Mouse (Mus musculus) embryonic facial prominence, embryonic 13.5 days (tissue): Measurements from ENCODE around the gene Thumpd1. TPM values are rescaled to one million over a fixed set of nuclear protein-coding genes. Genes with fewer than 3 reads are reported as not detected.
A peak's percentile ranks its signal among the peaks of the same experiment; 100 is the strongest.

Source experiments
- ATAC-seq: fragments of 200-750 bp; cut with Nextera tagmentation; 2 replicates; pipeline ENCODE4 v1.8.0; 2017; ENCODE audit warnings: low read depth; ENCODE audit not compliant: insufficient number of reproducible peaks, insufficient read depth, low FRiP score, low TSS enrichment
- H3K27ac ChIP-seq: fragments of 300-500 bp; sonication (generic); 2 replicates; pipeline ENCODE4 v1.5.1; 2015; ENCODE audit warnings: moderate library complexity, mild to moderate bottlenecking, inconsistent platforms
- H3K27me3 ChIP-seq: fragments of 300-500 bp; sonication (generic); 2 replicates; pipeline ENCODE4 v1.6.1; 2015; ENCODE audit warnings: mild to moderate bottlenecking, inconsistent platforms
- H3K36me3 ChIP-seq: fragments of 300-500 bp; sonication (generic); 2 replicates; pipeline ENCODE4 v1.6.1; 2015; ENCODE audit warnings: mild to moderate bottlenecking, inconsistent platforms
- H3K4me1 ChIP-seq: fragments of 300-500 bp; sonication (generic); 2 replicates; pipeline ENCODE4 v1.6.1; 2015; ENCODE audit warnings: inconsistent platforms
- H3K4me2 ChIP-seq: fragments of 300-500 bp; sonication (generic); 2 replicates; pipeline ENCODE4 v1.6.1; 2015; ENCODE audit warnings: moderate library complexity, mild to moderate bottlenecking, inconsistent platforms
- H3K4me3 ChIP-seq: fragments of 300-500 bp; sonication (generic); 2 replicates; pipeline ENCODE4 v1.5.1; 2015; ENCODE audit warnings: mild to moderate bottlenecking, inconsistent platforms
- H3K9ac ChIP-seq: fragments of 300-500 bp; sonication (generic); 2 replicates; pipeline ENCODE4 v1.6.1; 2015; ENCODE audit warnings: mild to moderate bottlenecking, inconsistent platforms
- H3K9me3 ChIP-seq: fragments of 300-500 bp; sonication (generic); 2 replicates; pipeline ENCODE4 v1.6.1; 2016; ENCODE audit warnings: inconsistent platforms
- WGBS: fragments of 180-500 bp; shearing (Covaris S2); methylation state at CpG from one replicate; pipeline ENCODE4 v1.1.7; 2015; ENCODE audit warnings: mixed read lengths; 5-methylcytosine and 5-hydroxymethylcytosine counted together
- polyA plus RNA-seq: library from polyadenylated mRNA; unstranded; fragments of >200 nt; fragmentation: Nextera tagmentation; extraction: Ambion mirVana; gene quantifications from 2 replicates; pipeline ENCODE4 v1.2.1, GENCODE M21; 2015

Gene Thumpd1
- 78.2 and 83.5 TPM in 2 replicates for polyA plus RNA-seq

GRCm38 (mm10) chr7:119720253-119720946 is at the start of gene Thumpd1:
TSS of gene Thumpd1 (minus strand) at chr7:119720798.
- no peaks in the 10 kb centered on the region for H3K9me3 ChIP-seq
- H3K27me3 ChIP-seq: no peaks in the 10 kb centered on the region
- ATAC-seq: peak; percentile 81
- peak within 1 kb of the TSS; percentile 74 for H3K27ac ChIP-seq
- H3K4me1 ChIP-seq: peaks cover 9% of the 10 kb centered on the region
- H3K9ac ChIP-seq: peak within 1 kb of the TSS; percentile 93
- WGBS: under 1% methylated on average over 60 of the region's 60 CpGs
- H3K4me3 ChIP-seq: peak within 1 kb of the TSS; percentile 97
- peak within 1 kb of the TSS; percentile 85 for H3K4me2 ChIP-seq
- peaks cover 35% of the 10 kb centered on the region for H3K36me3 ChIP-seq

DNA sequence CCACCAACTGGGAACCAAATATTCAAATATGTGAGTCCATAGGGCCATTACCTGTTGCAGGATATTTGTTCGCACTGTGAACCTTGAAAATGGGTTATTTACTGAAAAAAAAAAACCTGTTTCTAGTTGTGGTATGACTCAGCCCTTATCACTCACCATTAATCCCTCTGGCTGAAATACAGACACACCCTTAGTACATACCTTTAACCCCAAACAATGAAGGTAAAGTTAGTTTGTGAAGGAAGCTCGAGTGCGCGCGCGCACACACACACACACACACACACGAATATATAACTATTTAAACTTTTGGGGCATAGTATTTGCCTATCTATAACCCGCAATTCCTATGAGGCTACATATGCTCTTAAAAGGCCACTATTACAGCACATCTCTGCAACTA is 49.3 kb upstream of the Thumpd1 start:
- ATAC-seq: no peak
- Histone ChIP-seq H3K9me3 (no peaks in the 10 kb centered on the region), H3K27ac (no peak overlapping the region), H3K9ac (no peak overlapping the region), H3K4me3 (no peak overlapping the region), H3K4me1 (no peaks in the 10 kb centered on the region), H3K4me2 (no peak overlapping the region), H3K36me3 (no peaks in the 10 kb centered on the region), H3K27me3 (no peaks in the 10 kb centered on the region)
- WGBS: 90% methylated on average over 8 of the region's 8 CpGs

DNA sequence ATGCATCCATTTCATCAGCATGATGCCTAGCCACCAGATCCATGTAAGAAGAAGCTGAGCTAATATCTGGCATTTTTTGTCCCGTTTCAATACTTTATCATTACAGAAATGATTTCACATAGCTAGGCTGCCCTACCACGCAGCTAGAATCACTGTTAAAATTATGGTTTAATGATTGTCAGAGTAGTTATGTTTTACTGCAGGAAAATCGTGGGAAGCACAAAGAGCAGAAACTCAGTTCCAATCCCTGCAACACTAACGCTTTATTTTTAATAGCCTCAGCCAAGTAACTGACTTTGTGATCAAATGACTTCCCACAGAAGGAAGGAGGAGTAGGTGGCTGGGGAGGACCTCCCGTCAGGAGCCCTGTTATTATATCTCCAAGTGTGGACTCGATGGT is 46.4 kb upstream of the Thumpd1 start:
- Histone ChIP-seq H3K36me3 (no peaks in the 10 kb centered on the region), H3K4me1 (no peaks in the 10 kb centered on the region)

DNA sequence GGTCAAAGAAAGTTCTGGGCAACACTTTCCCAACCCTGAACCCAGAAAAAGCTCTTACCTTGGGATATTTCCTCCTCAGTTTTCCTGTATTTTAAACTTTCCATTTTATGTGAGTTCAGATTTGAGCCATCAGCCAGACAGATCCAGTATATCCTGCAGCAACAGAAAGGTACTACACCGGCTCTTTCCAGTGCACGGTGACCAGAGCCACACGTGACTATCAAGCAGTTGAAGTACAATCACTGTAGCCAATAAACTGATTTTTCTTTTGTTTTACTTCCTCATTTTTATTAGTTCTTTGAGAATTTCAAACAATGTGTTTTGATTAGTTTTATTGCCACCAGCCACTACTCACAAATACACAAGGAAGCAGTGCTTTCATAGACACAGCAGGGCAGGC is 43.8 kb upstream of the Thumpd1 start:
- Histone ChIP-seq H3K9ac (no peak overlapping the region), H3K36me3 (no peaks in the 10 kb centered on the region), H3K9me3 (no peaks in the 10 kb centered on the region), H3K4me2 (no peak overlapping the region), H3K27ac (no peak overlapping the region), H3K27me3 (no peaks in the 10 kb centered on the region), H3K4me3 (no peak overlapping the region), H3K4me1 (no peaks in the 10 kb centered on the region)
- ATAC-seq: no peak
- 92% methylated on average over 3 of the region's 3 CpGs for WGBS

More for the DNA sequence above, 46.4 kb upstream of the Thumpd1 start:
- no peak overlapping the region for H3K9ac ChIP-seq
- no peak for ATAC-seq
- WGBS: 81% methylated on average over 6 of the region's 6 CpGs
- no peaks in the 10 kb centered on the region for H3K27me3 ChIP-seq
- H3K4me3 ChIP-seq: no peak overlapping the region
- no peak overlapping the region for H3K27ac ChIP-seq
- no peaks in the 10 kb centered on the region for H3K9me3 ChIP-seq
- H3K4me2 ChIP-seq: no peak overlapping the region

DNA sequence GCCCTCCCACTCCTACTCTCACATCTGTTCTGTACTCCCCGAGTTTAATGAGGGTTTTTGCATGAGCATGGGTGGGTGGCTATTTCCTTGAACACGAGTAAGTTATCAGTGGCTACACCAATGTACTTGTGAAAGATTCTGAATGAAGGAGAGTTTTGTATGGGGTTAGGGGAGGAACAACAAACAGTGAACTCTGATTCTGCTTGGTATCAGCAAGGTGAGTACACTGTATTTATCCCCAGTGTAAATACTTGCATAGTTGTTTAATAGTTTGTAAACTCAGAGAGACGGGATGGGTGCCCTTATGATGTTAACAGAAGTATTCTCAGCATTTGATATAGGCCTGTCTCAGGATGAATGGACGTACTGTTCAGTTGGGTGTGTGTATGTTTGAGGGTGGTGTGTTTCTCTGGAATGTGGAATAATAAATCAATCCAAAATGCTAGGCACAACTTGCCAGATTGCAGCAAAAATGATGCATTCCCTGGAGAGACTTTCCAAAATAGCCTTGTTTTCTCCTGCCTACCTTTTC is 41.6 kb upstream of the Thumpd1 start:
- no peak for ATAC-seq
- Histone ChIP-seq H3K4me1 (no peaks in the 10 kb centered on the region), H3K27ac (no peak overlapping the region), H3K4me3 (no peak overlapping the region), H3K4me2 (no peak overlapping the region), H3K9ac (no peak overlapping the region), H3K36me3 (no peaks in the 10 kb centered on the region), H3K9me3 (no peaks in the 10 kb centered on the region), H3K27me3 (no peaks in the 10 kb centered on the region)
- WGBS: 65% methylated on average over 4 of the region's 4 CpGs

DNA sequence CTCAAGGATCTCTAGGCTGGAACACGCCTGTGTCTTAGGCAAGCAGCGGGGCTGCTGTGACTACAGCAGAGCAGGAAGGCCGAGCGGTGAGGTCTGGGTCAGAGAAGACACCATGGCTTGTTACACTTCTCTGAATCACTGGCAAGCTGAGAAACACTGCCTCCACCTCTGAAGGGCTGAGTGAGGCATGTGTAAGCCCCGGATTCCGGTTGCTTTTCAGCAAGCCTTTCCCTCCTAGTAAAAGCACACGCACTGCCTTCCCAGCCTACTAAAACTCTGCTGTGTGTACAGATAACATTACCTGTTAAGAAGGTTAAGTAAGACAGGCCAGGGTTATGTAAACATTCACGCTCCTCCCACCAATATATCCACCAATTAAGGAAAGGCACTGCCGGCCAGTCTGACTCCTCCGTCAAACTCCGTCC is 39.9 kb upstream of the Thumpd1 start, which contains the start of gene Acsm3:
TSS of gene Acsm3 (plus strand) at position 397 of the 425 bp plus-strand sequence.
- no peaks in the 10 kb centered on the region for H3K9me3 ChIP-seq
- WGBS: 68% methylated on average over 11 of the region's 11 CpGs
- no peaks in the 10 kb centered on the region for H3K36me3 ChIP-seq
- no peaks in the 10 kb centered on the region for H3K4me1 ChIP-seq
- no peak for ATAC-seq
- H3K4me3 ChIP-seq: no peak within 1 kb of the TSS
- H3K9ac ChIP-seq: no peak within 1 kb of the TSS
- H3K4me2 ChIP-seq: no peak within 1 kb of the TSS
- H3K27me3 ChIP-seq: no peaks in the 10 kb centered on the region
- H3K27ac ChIP-seq: no peak within 1 kb of the TSS

GRCm38 (mm10) chr7:119753696-119754095 is 33.1 kb upstream of the Thumpd1 start:
- Histone ChIP-seq H3K4me3 (no peak overlapping the region), H3K27me3 (no peaks in the 10 kb centered on the region), H3K9me3 (no peaks in the 10 kb centered on the region), H3K9ac (no peak overlapping the region), H3K27ac (no peak overlapping the region), H3K4me2 (no peak overlapping the region), H3K4me1 (no peaks in the 10 kb centered on the region), H3K36me3 (no peaks in the 10 kb centered on the region)
- ATAC-seq: no peak
- WGBS: 92% methylated on average over 1 of the region's 1 CpGs

- WGBS: 43% methylated on average over 2 of the region's 2 CpGs
Measured at GRCm38 (mm10) chr7:119749942-119750341, 29.3 kb upstream of the Thumpd1 start.

GRCm38 (mm10) chr7:119748761-119749160 is 28.2 kb upstream of the Thumpd1 start:
- WGBS: 77% methylated on average over 1 of the region's 2 CpGs
- Histone ChIP-seq H3K4me3 (no peak overlapping the region), H3K9me3 (no peaks in the 10 kb centered on the region), H3K4me1 (peaks cover 5% of the 10 kb centered on the region; the same call in 1 of the 2 replicates), H3K9ac (no peak overlapping the region), H3K36me3 (no peaks in the 10 kb centered on the region), H3K4me2 (no peak overlapping the region), H3K27me3 (no peaks in the 10 kb centered on the region), H3K27ac (no peak overlapping the region)
- ATAC-seq: no peak

More at GRCm38 (mm10) chr7:119749942-119750341, 29.3 kb upstream of the Thumpd1 start:
- no peaks in the 10 kb centered on the region for H3K9me3 ChIP-seq
- no peaks in the 10 kb centered on the region for H3K4me1 ChIP-seq
- H3K9ac ChIP-seq: no peak overlapping the region
- no peaks in the 10 kb centered on the region for H3K27me3 ChIP-seq
- no peak overlapping the region for H3K4me3 ChIP-seq
- no peak for ATAC-seq
- H3K36me3 ChIP-seq: no peaks in the 10 kb centered on the region
- H3K4me2 ChIP-seq: no peak overlapping the region
- no peak overlapping the region for H3K27ac ChIP-seq

GRCm38 (mm10) chr7:119745869-119746268 is 25.3 kb upstream of the Thumpd1 start:
- H3K27me3 ChIP-seq: no peaks in the 10 kb centered on the region
- ATAC-seq: no peak
- 82% methylated on average over 1 of the region's 1 CpGs for WGBS
- H3K4me3 ChIP-seq: no peak overlapping the region
- no peak overlapping the region for H3K9ac ChIP-seq
- no peaks in the 10 kb centered on the region for H3K36me3 ChIP-seq
- no peak overlapping the region for H3K4me2 ChIP-seq
- H3K9me3 ChIP-seq: no peaks in the 10 kb centered on the region
- peaks cover 5% of the 10 kb centered on the region; the same call in 1 of the 2 replicates for H3K4me1 ChIP-seq
- no peak overlapping the region for H3K27ac ChIP-seq

DNA sequence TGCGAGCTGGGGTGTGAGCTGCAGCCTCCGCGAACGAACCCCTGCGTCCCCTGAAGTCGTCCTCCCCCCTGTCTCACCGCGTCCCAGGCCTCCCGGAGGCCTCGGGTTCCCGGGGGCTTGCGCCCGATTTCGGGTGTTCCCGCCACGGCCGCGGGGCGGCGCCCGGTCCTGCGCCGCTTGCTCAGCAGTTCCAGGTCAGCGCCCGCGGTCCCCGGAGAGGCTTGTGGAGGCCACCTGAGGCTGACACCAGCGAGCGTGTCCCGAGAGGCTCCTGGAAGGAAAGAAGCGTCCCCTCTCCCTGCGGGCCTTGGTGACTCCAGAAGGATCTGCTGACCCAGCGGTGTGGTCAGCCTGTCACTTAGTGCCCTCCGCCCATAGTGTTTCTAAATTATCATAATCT is 23.7 kb upstream of the Thumpd1 start:
- Histone ChIP-seq H3K9me3 (no peaks in the 10 kb centered on the region), H3K4me1 (peaks cover 5% of the 10 kb centered on the region; the same call in 1 of the 2 replicates), H3K36me3 (no peaks in the 10 kb centered on the region), H3K4me3 (peak overlapping the region; percentile 22), H3K27ac (no peak overlapping the region), H3K27me3 (no peaks in the 10 kb centered on the region), H3K9ac (peak overlapping the region; percentile 57), H3K4me2 (peak overlapping the region; percentile 47)
- ATAC-seq: no peak
- 9% methylated on average over 34 of the region's 34 CpGs for WGBS
